Mouse (Mus musculus): ENCODE measurements around the gene Gimap3. TPM values are rescaled to one million over a fixed set of nuclear protein-coding genes. Genes with fewer than 3 reads are reported as not detected.

Gene Gimap3
- polyA plus RNA-seq, 1 experiment from 2014 or later, result 0.31 TPM

DNA sequence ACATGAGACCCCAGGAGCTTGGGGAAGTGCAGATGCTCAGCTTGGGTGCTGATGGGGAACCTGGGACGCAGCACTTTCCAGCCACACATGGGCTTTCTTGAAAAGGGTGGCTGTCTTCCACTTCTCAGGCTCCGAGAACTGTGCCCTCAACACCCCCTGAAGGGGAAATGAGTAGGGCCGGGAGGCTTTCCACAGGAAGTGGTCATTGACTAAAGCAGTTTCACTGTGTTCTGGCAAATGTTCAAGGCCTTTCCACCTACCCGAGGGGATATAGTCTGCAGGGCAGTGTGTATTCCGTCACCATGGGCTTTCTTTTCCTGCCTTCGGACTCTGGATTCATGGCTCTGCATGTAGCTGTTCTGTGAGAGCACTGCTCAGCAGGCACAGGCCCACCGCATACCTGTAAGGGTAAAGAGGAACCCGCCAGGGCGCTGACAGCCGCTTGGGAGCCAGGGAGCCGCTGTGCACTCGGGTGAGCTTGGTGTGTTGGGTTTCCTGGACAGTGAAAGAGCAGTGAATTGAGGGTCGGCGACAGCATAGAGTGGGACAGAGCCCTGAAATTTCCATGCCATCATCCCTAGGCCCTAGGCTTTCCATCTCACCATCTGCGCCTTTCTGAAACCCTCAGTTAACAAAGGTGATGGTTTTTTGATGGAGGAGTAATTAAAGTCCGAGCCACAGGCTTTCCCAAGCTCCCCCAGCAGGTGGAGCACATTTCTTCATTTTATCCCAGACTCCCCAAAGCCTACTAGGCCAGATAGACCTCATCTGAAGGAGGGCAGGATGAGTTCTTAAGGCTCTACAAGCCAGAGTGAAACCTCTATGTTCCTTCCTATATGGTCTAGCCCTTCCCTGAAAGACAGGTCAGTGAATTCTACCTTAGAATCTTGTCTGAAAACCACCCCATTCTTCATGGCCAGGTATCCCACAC is 24.4 kb downstream of the Gimap3 start, which contains the start of gene Gimap5:
Gene Gimap5 (plus strand): TSS at position 239 of the 931 bp plus-strand sequence.
- DNase-seq (ENCODE audit: low spot score), result peak; percentile 78
- Histone ChIP-seq H3K27me3 (replicated peaks; ENCODE audit: insufficient read depth, low read length) (no peaks in the 10 kb centered on the region), H3K9ac (replicated peaks; ENCODE audit: low read depth) (0 out of 2 replicates have a peak within 1 kb of the TSS, but pooled peaks have one; percentile 36), H3K4me3 (ENCODE audit: low read depth, low read length) (peak within 1 kb of the TSS; percentile 31; the same call in 1 of the 2 replicates), H3K4me2 (replicated peaks; ENCODE audit: low read depth, low read length) (peak within 1 kb of the TSS; percentile 44), H3K27ac (ENCODE audit: low read length) (peak within 1 kb of the TSS; percentile 89), H3K4me1 (ENCODE audit: insufficient read depth, low read depth, low read length) (peaks cover 7% of the 10 kb centered on the region; the same call in 1 of the 2 replicates), H3K9me3 (ENCODE audit: low read length) (no peaks in the 10 kb centered on the region), H3K36me3 (ENCODE audit: insufficient read depth, low read length) (no peaks in the 10 kb centered on the region)
- 37% methylated on average over 16 of the region's 16 CpGs for WGBS
- peak; percentile 78 for ATAC-seq
- peak; percentile 73 for TF ChIP-seq CTCF (IDR thresholded peaks at IDR 0.05)
- peak; percentile 53; the same call in 1 of the 2 replicates for TF ChIP-seq EP300 (IDR thresholded peaks at IDR 0.05)

DNA sequence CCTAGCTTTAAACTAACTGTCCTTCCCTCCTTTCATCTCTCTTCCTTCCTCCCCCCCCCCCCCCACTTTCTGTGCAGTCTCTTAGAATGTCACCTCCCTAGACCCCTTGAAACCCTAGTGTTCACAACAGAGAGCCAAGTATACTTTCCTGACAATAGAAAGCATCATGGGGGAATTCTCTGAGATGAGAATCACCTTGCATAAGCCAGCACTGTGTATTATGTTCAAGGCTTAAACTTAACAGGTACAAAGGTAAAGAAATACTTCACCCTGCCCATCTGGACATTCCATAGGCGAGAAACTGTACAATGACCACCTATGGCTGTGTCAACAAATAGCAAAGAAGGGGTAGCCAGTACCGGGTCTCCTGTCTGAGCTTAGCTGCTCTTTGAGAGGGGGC is 25.2 kb downstream of the Gimap3 start:
- no peak overlapping the region for H3K4me3 ChIP-seq (ENCODE audit: low read depth, low read length)
- H3K4me2 ChIP-seq (replicated peaks; ENCODE audit: low read depth, low read length), result 0 out of 2 replicates have a peak overlapping the region, but pooled peaks have one; percentile 19
- peaks cover 7% of the 10 kb centered on the region; the same call in 1 of the 2 replicates for H3K4me1 ChIP-seq (ENCODE audit: insufficient read depth, low read depth, low read length)
- DNase-seq (ENCODE audit: low spot score) (no peak), ATAC-seq (no peak)
- H3K9ac ChIP-seq (replicated peaks; ENCODE audit: low read depth), result no peak overlapping the region
- H3K27me3 ChIP-seq (replicated peaks; ENCODE audit: insufficient read depth, low read length), result no peaks in the 10 kb centered on the region
- no peaks in the 10 kb centered on the region for H3K9me3 ChIP-seq (ENCODE audit: low read length)
- 34% methylated on average over 2 of the region's 2 CpGs for WGBS
- no peaks in the 10 kb centered on the region for H3K36me3 ChIP-seq (ENCODE audit: insufficient read depth, low read length)
- TF ChIP-seq CTCF (IDR thresholded peaks at IDR 0.05) (no peak), EP300 (IDR thresholded peaks at IDR 0.05) (no peak)
- H3K27ac ChIP-seq (ENCODE audit: low read length), result peak overlapping the region; percentile 89

DNA sequence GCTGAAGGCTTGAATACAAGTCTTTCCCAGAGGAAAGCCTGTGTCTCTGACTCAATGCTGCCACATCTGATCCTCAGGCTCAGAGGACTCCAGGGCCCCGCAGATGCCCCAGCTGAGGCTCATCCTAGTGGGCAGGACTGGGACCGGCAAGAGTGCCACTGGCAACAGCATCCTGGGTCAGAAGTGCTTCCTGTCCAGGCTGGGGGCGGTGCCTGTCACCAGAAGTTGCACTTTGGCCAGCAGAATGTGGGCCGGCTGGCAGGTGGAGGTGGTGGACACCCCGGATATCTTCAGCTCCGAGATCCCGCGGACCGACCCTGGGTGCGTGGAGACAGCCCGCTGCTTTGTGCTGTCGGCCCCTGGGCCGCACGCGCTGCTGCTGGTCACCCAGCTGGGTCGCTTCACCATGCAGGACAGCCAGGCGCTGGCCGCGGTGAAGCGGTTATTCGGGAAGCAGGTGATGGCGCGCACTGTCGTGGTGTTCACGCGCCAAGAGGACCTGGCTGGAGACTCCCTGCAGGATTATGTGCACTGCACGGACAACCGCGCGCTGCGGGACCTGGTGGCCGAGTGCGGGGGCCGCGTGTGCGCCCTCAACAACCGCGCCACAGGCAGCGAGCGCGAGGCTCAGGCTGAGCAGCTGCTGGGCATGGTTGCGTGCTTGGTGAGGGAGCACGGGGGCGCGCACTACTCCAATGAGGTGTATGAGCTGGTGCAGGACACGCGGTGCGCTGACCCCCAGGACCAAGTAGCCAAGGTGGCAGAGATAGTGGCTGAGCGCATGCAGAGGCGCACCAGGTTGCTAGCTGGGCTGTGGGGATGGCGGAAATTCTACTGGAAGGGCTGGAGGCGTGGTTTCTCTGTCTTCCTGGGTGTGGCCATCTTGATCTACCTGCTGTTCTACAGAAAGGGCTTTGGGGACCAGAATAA is 28.0 kb downstream of the Gimap3 start:
- 12% methylated on average over 48 of the region's 52 CpGs for WGBS
- ATAC-seq (no peak), DNase-seq (ENCODE audit: low spot score) (peak; percentile 24)
- Histone ChIP-seq H3K36me3 (ENCODE audit: insufficient read depth, low read length) (no peaks in the 10 kb centered on the region), H3K9ac (replicated peaks; ENCODE audit: low read depth) (no peak overlapping the region), H3K27ac (ENCODE audit: low read length) (no peak overlapping the region), H3K4me1 (ENCODE audit: insufficient read depth, low read depth, low read length) (peaks cover 7% of the 10 kb centered on the region; the same call in 1 of the 2 replicates), H3K4me3 (ENCODE audit: low read depth, low read length) (peak overlapping the region; percentile 18; the same call in 1 of the 2 replicates), H3K9me3 (ENCODE audit: low read length) (no peaks in the 10 kb centered on the region), H3K4me2 (replicated peaks; ENCODE audit: low read depth, low read length) (peak overlapping the region; percentile 60), H3K27me3 (replicated peaks; ENCODE audit: insufficient read depth, low read length) (no peaks in the 10 kb centered on the region)
- TF ChIP-seq CTCF (IDR thresholded peaks at IDR 0.05) (peak; percentile 23), EP300 (IDR thresholded peaks at IDR 0.05) (no peak)

- 12% methylated on average over 9 of the region's 9 CpGs for WGBS
- ATAC-seq (no peak), DNase-seq (ENCODE audit: low spot score) (no peak)
- no peaks in the 10 kb centered on the region for H3K9me3 ChIP-seq (ENCODE audit: low read length)
- no peaks in the 10 kb centered on the region for H3K36me3 ChIP-seq (ENCODE audit: insufficient read depth, low read length)
- no peak for TF ChIP-seq CTCF (IDR thresholded peaks at IDR 0.05)
- TF ChIP-seq EP300 (IDR thresholded peaks at IDR 0.05), result no peak
- no peak overlapping the region for H3K4me3 ChIP-seq (ENCODE audit: low read depth, low read length)
- H3K4me2 ChIP-seq (replicated peaks; ENCODE audit: low read depth, low read length), result no peak overlapping the region
- H3K4me1 ChIP-seq (ENCODE audit: insufficient read depth, low read depth, low read length), result peaks cover 7% of the 10 kb centered on the region; the same call in 1 of the 2 replicates
- H3K27me3 ChIP-seq (replicated peaks; ENCODE audit: insufficient read depth, low read length), result no peaks in the 10 kb centered on the region
- H3K9ac ChIP-seq (replicated peaks; ENCODE audit: low read depth), result no peak overlapping the region
- H3K27ac ChIP-seq (ENCODE audit: low read length), result no peak overlapping the region; the same call in 1 of the 2 replicates
Measured at GRCm38 (mm10) chr6:48741711-48742206, 28.9 kb downstream of the Gimap3 start.

DNA sequence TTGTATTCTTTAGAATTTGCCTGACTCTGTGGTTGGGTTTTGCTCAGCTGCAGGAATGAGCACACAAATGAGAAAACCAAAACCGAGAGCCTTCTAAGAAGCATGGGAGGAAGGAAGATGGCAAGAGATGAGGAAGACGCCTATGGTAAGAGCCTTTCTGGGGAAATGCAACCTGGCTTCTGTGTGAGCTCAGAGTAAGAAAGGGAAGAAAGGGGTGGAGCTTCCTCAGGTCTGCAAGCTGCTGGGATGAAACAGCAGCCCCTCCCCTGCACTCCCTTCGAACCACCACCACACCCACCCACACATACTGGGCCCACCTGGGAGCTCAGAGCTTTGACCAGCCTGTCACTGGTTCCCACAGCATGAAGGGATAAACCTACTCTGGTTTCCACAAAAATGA is 29.4 kb downstream of the Gimap3 start:
- WGBS, result 22% methylated on average over 3 of the region's 3 CpGs
- TF ChIP-seq EP300 (IDR thresholded peaks at IDR 0.05) (no peak), CTCF (IDR thresholded peaks at IDR 0.05) (no peak)
- H3K27me3 ChIP-seq (replicated peaks; ENCODE audit: insufficient read depth, low read length), result no peaks in the 10 kb centered on the region
- DNase-seq (ENCODE audit: low spot score) (no peak), ATAC-seq (no peak)
- no peak overlapping the region; the same call in 1 of the 2 replicates for H3K27ac ChIP-seq (ENCODE audit: low read length)
- no peaks in the 10 kb centered on the region for H3K9me3 ChIP-seq (ENCODE audit: low read length)
- H3K36me3 ChIP-seq (ENCODE audit: insufficient read depth, low read length), result no peaks in the 10 kb centered on the region
- H3K4me3 ChIP-seq (ENCODE audit: low read depth, low read length), result no peak overlapping the region
- H3K4me1 ChIP-seq (ENCODE audit: insufficient read depth, low read depth, low read length), result peaks cover 7% of the 10 kb centered on the region; the same call in 1 of the 2 replicates
- no peak overlapping the region for H3K9ac ChIP-seq (replicated peaks; ENCODE audit: low read depth)
- H3K4me2 ChIP-seq (replicated peaks; ENCODE audit: low read depth, low read length), result no peak overlapping the region; the same call in 1 of the 2 replicates
